ENCODE assay signal across 9 mouse cellular contexts in genomic region chr11:87443373-87443883, GRCm38 (mm10). TPM values are rescaled to one million over a fixed set of nuclear protein-coding genes. Genes with fewer than 3 reads are reported as not detected.
A peak's percentile ranks its signal among the peaks of the same experiment; 100 is the strongest.
DNase-seq lines count a peak whose midpoint lies in the region; ATAC-seq and TF ChIP-seq lines count a peak whose summit lies in the region.
"Had no signal": no experiment of that assay in that cellular context is flagged by ENCODE, and none has a peak within 500 bp of the region (broad histone marks: within the 10 kb centered on the region; RNA-seq: fewer than 3 reads in every experiment).

No protein-coding gene starts in this region.

- no peak overlapping the region; the same call in 1 of the 2 replicates for H3K4me2 ChIP-seq in liver, embryonic 11.5 days

- H3K4me3 ChIP-seq in spleen, adult 2 months (ENCODE audit: extremely low read depth, insufficient read depth, insufficient read length): no peak overlapping the region
- H3K4me3 ChIP-seq in liver, embryonic 11.5 days (ENCODE audit: low read depth, low read length): no peak overlapping the region
- H3K4me3 ChIP-seq in testis, adult 2 months (ENCODE audit: control insufficient read depth, low read depth, low read length): peak overlapping the region; percentile 67

- TF ChIP-seq POLR2A in spleen, adult 2 months (IDR thresholded peaks at IDR 0.05; ENCODE audit: low read depth, low read length): no peak
- no peak for TF ChIP-seq POLR2A in testis, adult 2 months (IDR thresholded peaks at IDR 0.05; ENCODE audit: control insufficient read depth, low read depth, low read length)

- ATAC-seq in common myeloid progenitor, adult 5-6 weeks (replicated peaks; ENCODE audit: low read depth, poor library complexity, severe bottlenecking): peak; percentile 76
- ATAC-seq in liver, embryonic 11.5 days (replicated peaks; ENCODE audit: low FRiP score): peak; percentile 81
- peak; percentile 37 for ATAC-seq in monocyte, adult 5-6 weeks (replicated peaks; ENCODE audit: insufficient number of reproducible peaks, low FRiP score, low TSS enrichment, poor library complexity, severe bottlenecking)

- DNase-seq in spleen, adult 2 months (ENCODE audit: low read depth in 1 of 2, low spot score in 2 of 2): peak in 1 of 2 experiments; percentile 84
- DNase-seq in spleen, adult 12 weeks (ENCODE audit: low spot score): no peak
- peak; percentile 57 to 58 for DNase-seq in heart, adult 18-20 months
- peak; percentile 62 to 83 for DNase-seq in kidney, adult 8-10 months
- DNase-seq in liver, embryonic 11.5 days (ENCODE audit: low spot score): peak; percentile 64

- TF ChIP-seq CTCF in spleen, adult 2 months (IDR thresholded peaks at IDR 0.05; ENCODE audit: extremely low read depth, insufficient read depth, insufficient read length, insufficient replicate concordance): no peak
- TF ChIP-seq CTCF in testis, adult 2 months (IDR thresholded peaks at IDR 0.05; ENCODE audit: control insufficient read depth, insufficient read depth, insufficient replicate concordance, low read depth, low read length): no peak

- no peaks in the 10 kb centered on the region; the same call in 1 of the 2 replicates for H3K4me1 ChIP-seq in spleen, adult 2 months (ENCODE audit: control insufficient read depth, insufficient read depth, insufficient read length)
- H3K4me1 ChIP-seq in liver, embryonic 11.5 days (replicated peaks; ENCODE audit: control insufficient read depth, insufficient read depth, low read length): peaks cover 8% of the 10 kb centered on the region
- H3K4me1 ChIP-seq in testis, adult 2 months (ENCODE audit: control insufficient read depth, insufficient read depth, low read length): peaks cover 11% of the 10 kb centered on the region

- no peaks in the 10 kb centered on the region for H3K36me3 ChIP-seq in spleen, adult 2 months (ENCODE audit: control insufficient read depth, insufficient read depth, low read length)
- H3K36me3 ChIP-seq in liver, embryonic 11.5 days (ENCODE audit: control insufficient read depth, insufficient read depth, low read length): no peaks in the 10 kb centered on the region
- H3K36me3 ChIP-seq in testis, adult 2 months (ENCODE audit: control insufficient read depth, insufficient read depth, low read length): no peaks in the 10 kb centered on the region

- WGBS in spleen, adult 2 months: 0% methylated on average over 5 of the region's 5 CpGs
- WGBS in liver, embryonic 11.5 days: under 1% methylated on average over 5 of the region's 5 CpGs

- no peaks in the 10 kb centered on the region for H3K27me3 ChIP-seq in spleen, adult 2 months (ENCODE audit: control insufficient read depth, insufficient read depth, low read length)
- no peaks in the 10 kb centered on the region for H3K27me3 ChIP-seq in liver, embryonic 11.5 days (replicated peaks; ENCODE audit: control insufficient read depth, insufficient read depth, low read length)
- no peaks in the 10 kb centered on the region for H3K27me3 ChIP-seq in testis, adult 2 months (ENCODE audit: control insufficient read depth, insufficient read depth, low read length)

- H3K27ac ChIP-seq in spleen, adult 2 months (ENCODE audit: insufficient read depth, low read length): peak overlapping the region; percentile 64
- H3K27ac ChIP-seq in liver, embryonic 11.5 days (ENCODE audit: low read depth, low read length): peak overlapping the region; percentile 38; the same call in 1 of the 2 replicates
- peak overlapping the region; percentile 78; the same call in 1 of the 2 replicates for H3K27ac ChIP-seq in testis, adult 2 months (ENCODE audit: control insufficient read depth, insufficient read depth, low read depth, low read length)

- H3K9ac ChIP-seq in liver, embryonic 11.5 days (ENCODE audit: low read depth, low read length): no peak overlapping the region

- H3K9me3 ChIP-seq in liver, embryonic 11.5 days (ENCODE audit: control insufficient read depth, low read length): no peaks in the 10 kb centered on the region

RNA-seq across cellular contexts. Expression of gene Tex14, which starts 38.6 kb away (rescaled TPM):
- polyA plus RNA-seq in spleen, adult 2 months (2012; rRNA removed): 0.16 TPM in 2 replicates
- 0.27 and 1.0 TPM in 2 replicates for total RNA-seq in common myeloid progenitor, adult 5-6 weeks (2017)
- under 1 TPM; 0.07 to 0.15 TPM for total RNA-seq in heart, adult 18-20 months (2021)
- polyA plus RNA-seq in liver, embryonic 11.5 days (2014; fragmentation: Nextera tagmentation; extraction: Ambion mirVana): 0.32 and 0.48 TPM in 2 replicates
- 3.7 to 4.4 TPM in 2 of 3 replicates, not detected in the other for total RNA-seq in monocyte, adult 5-6 weeks (2017)
- 26.0 and 28.4 TPM in 2 replicates for polyA plus RNA-seq in testis, adult 2 months (2012; rRNA removed)
- total RNA-seq: gastrocnemius, postnatal 36 days had no signal

RNA-seq across cellular contexts. Expression of gene Rad51c, which starts 38.7 kb away (rescaled TPM):
- polyA plus RNA-seq in spleen, adult 2 months (2012; rRNA removed): 0.56 and 0.67 TPM in 2 replicates
- 3.4 and 5.2 TPM in 2 replicates for total RNA-seq in common myeloid progenitor, adult 5-6 weeks (2017)
- total RNA-seq in heart, adult 18-20 months (2021): 1 to 10 TPM; 1.8 to 1.9 TPM
- polyA plus RNA-seq in liver, embryonic 11.5 days (2014; fragmentation: Nextera tagmentation; extraction: Ambion mirVana): 5.0 and 5.5 TPM in 2 replicates
- 2.6 to 6.8 TPM (median 6.5 TPM) in 3 replicates for total RNA-seq in monocyte, adult 5-6 weeks (2017)
- polyA plus RNA-seq in testis, adult 2 months (2012; rRNA removed): 14.2 and 16.4 TPM in 2 replicates
